Mouse (Mus musculus) forebrain, embryonic 10.5 days (tissue): ENCODE results near the gene Vangl1. TPM values are rescaled to one million over a fixed set of nuclear protein-coding genes. Genes with fewer than 3 reads are reported as not detected.

Experiments used
- DNase-seq: peaks from one replicate; pipeline ENCODE4 v3.0.0-alpha.2; 2017; ENCODE audit warnings: low spot score; ENCODE audit errors: extremely low spot score
- H3K27ac ChIP-seq: fragments of 300-500 bp; sonication (generic); 2 replicates; pipeline ENCODE4 v1.5.1; 2016; ENCODE audit warnings: mild to moderate bottlenecking
- H3K27me3 ChIP-seq: fragments of 300-500 bp; sonication (generic); 2 replicates; pipeline ENCODE4 v1.6.1; 2016; ENCODE audit warnings: mild to moderate bottlenecking; ENCODE audit not compliant: poor library complexity, severe bottlenecking
- H3K36me3 ChIP-seq: fragments of 300-500 bp; sonication (generic); replicated peaks from 2 replicates; pipeline ENCODE4 v1.6.1; 2016; ENCODE audit warnings: mild to moderate bottlenecking, moderate library complexity
- H3K4me1 ChIP-seq: fragments of 300-500 bp; sonication (generic); 2 replicates; pipeline ENCODE4 v1.6.1; 2016
- H3K4me3 ChIP-seq: fragments of 300-500 bp; sonication (generic); 2 replicates; pipeline ENCODE4 v1.5.1; 2016; ENCODE audit warnings: mild to moderate bottlenecking, moderate library complexity
- H3K9me3 ChIP-seq: fragments of 300-500 bp; sonication (generic); 2 replicates; pipeline ENCODE4 v1.6.1; 2016; ENCODE audit warnings: mild to moderate bottlenecking, moderate library complexity
- WGBS: fragments of 180-500 bp; shearing (Covaris S2); methylation state at CpG from one replicate; pipeline ENCODE4 v1.1.7; 2016; 5-methylcytosine and 5-hydroxymethylcytosine counted together
- polyA plus RNA-seq: library from polyadenylated mRNA; unstranded; fragments of >200 nt; fragmentation: Nextera tagmentation; extraction: Ambion mirVana; gene quantifications from 2 replicates; pipeline ENCODE4 v1.2.1, GENCODE M21; 2016

Vangl1 gene
- 9.5 and 11.0 TPM in 2 replicates for polyA plus RNA-seq

- H3K4me3 ChIP-seq, result peak within 1 kb of the TSS; percentile 77
- H3K4me1 ChIP-seq, result peaks cover 59% of the 10 kb centered on the region
- peak within 1 kb of the TSS; percentile 88 for H3K27ac ChIP-seq
- peaks cover 84% of the 10 kb centered on the region for H3K27me3 ChIP-seq
- H3K36me3 ChIP-seq, result no peaks in the 10 kb centered on the region
- under 1% methylated on average over 73 of the region's 95 CpGs for WGBS
- 0 out of 2 replicates have a peak, but pooled peaks cover 4% of the 10 kb centered on the region for H3K9me3 ChIP-seq
- peak; percentile 65 for DNase-seq
Measured at GRCm38 (mm10) chr3:102203781-102204721, at the start of gene Vangl1. Gene Vangl1, minus strand, starts transcription at chr3:102204693.

- Histone ChIP-seq H3K4me3 (no peak overlapping the region), H3K27ac (no peak overlapping the region), H3K9me3 (no peaks in the 10 kb centered on the region), H3K4me1 (peaks cover 9% of the 10 kb centered on the region), H3K27me3 (0 out of 2 replicates have a peak, but pooled peaks cover 6% of the 10 kb centered on the region), H3K36me3 (no peaks in the 10 kb centered on the region)
- WGBS, result 71% methylated on average over 4 of the region's 4 CpGs
- DNase-seq, result no peak
Measured at GRCm38 (mm10) chr3:102253554-102253953, 49.1 kb upstream of the Vangl1 start.

GRCm38 (mm10) chr3:102252927-102253326, 48.4 kb upstream of the Vangl1 start:
- no peak overlapping the region for H3K4me3 ChIP-seq
- no peaks in the 10 kb centered on the region for H3K36me3 ChIP-seq
- DNase-seq, result no peak
- no peaks in the 10 kb centered on the region for H3K9me3 ChIP-seq
- no peak overlapping the region for H3K27ac ChIP-seq
- 90% methylated on average over 3 of the region's 3 CpGs for WGBS
- 0 out of 2 replicates have a peak, but pooled peaks cover 6% of the 10 kb centered on the region for H3K27me3 ChIP-seq
- peaks cover 9% of the 10 kb centered on the region for H3K4me1 ChIP-seq

GRCm38 (mm10) chr3:102250873-102251272, 46.4 kb upstream of the Vangl1 start:
- H3K4me1 ChIP-seq, result peaks cover 9% of the 10 kb centered on the region
- WGBS, result 92% methylated on average over 3 of the region's 3 CpGs
- DNase-seq, result no peak

GRCm38 (mm10) chr3:102249401-102249991, 45.0 kb upstream of the Vangl1 start:
- H3K27me3 ChIP-seq, result 0 out of 2 replicates have a peak, but pooled peaks cover 6% of the 10 kb centered on the region
- WGBS, result 62% methylated on average over 9 of the region's 9 CpGs
- no peaks in the 10 kb centered on the region for H3K9me3 ChIP-seq
- H3K4me3 ChIP-seq, result no peak overlapping the region
- no peak overlapping the region for H3K27ac ChIP-seq
- H3K36me3 ChIP-seq, result no peaks in the 10 kb centered on the region
- peaks cover 9% of the 10 kb centered on the region for H3K4me1 ChIP-seq
- peak; percentile 35 for DNase-seq

More at GRCm38 (mm10) chr3:102250873-102251272, 46.4 kb upstream of the Vangl1 start:
- Histone ChIP-seq H3K36me3 (no peaks in the 10 kb centered on the region), H3K27ac (no peak overlapping the region), H3K9me3 (no peaks in the 10 kb centered on the region), H3K4me3 (no peak overlapping the region), H3K27me3 (0 out of 2 replicates have a peak, but pooled peaks cover 6% of the 10 kb centered on the region)

GRCm38 (mm10) chr3:102244601-102245000, 40.1 kb upstream of the Vangl1 start:
- no peaks in the 10 kb centered on the region for H3K36me3 ChIP-seq
- 0 out of 2 replicates have a peak, but pooled peaks cover under 1% of the 10 kb centered on the region for H3K27me3 ChIP-seq
- WGBS, result 84% methylated on average over 3 of the region's 3 CpGs
- H3K4me1 ChIP-seq, result no peaks in the 10 kb centered on the region
- no peak for DNase-seq
- no peak overlapping the region for H3K4me3 ChIP-seq
- no peaks in the 10 kb centered on the region for H3K9me3 ChIP-seq
- no peak overlapping the region for H3K27ac ChIP-seq

- DNase-seq, result no peak
- H3K27ac ChIP-seq, result no peak overlapping the region
- no peaks in the 10 kb centered on the region for H3K36me3 ChIP-seq
- H3K4me1 ChIP-seq, result no peaks in the 10 kb centered on the region
- 65% methylated on average over 5 of the region's 5 CpGs for WGBS
- H3K9me3 ChIP-seq, result peaks cover 12% of the 10 kb centered on the region
- no peaks in the 10 kb centered on the region for H3K27me3 ChIP-seq
- no peak overlapping the region for H3K4me3 ChIP-seq
Measured at GRCm38 (mm10) chr3:102242854-102243253, 38.4 kb upstream of the Vangl1 start.

- WGBS, result 92% methylated on average over 9 of the region's 9 CpGs
- H3K36me3 ChIP-seq, result no peaks in the 10 kb centered on the region
- no peaks in the 10 kb centered on the region for H3K27me3 ChIP-seq
- H3K9me3 ChIP-seq, result peaks cover 17% of the 10 kb centered on the region
- H3K27ac ChIP-seq, result no peak overlapping the region
- no peak overlapping the region for H3K4me3 ChIP-seq
- H3K4me1 ChIP-seq, result no peaks in the 10 kb centered on the region
- DNase-seq, result no peak
Measured at GRCm38 (mm10) chr3:102231418-102232134, 27.1 kb upstream of the Vangl1 start.

- no peaks in the 10 kb centered on the region for H3K36me3 ChIP-seq
- 0 out of 2 replicates have a peak, but pooled peaks cover 2% of the 10 kb centered on the region for H3K9me3 ChIP-seq
- H3K4me1 ChIP-seq, result peaks cover 9% of the 10 kb centered on the region; the same call in 1 of the 2 replicates
- 81% methylated on average over 8 of the region's 8 CpGs for WGBS
- DNase-seq, result no peak
- peaks cover 6% of the 10 kb centered on the region; the same call in 1 of the 2 replicates for H3K27me3 ChIP-seq
- no peak overlapping the region for H3K27ac ChIP-seq
- no peak overlapping the region for H3K4me3 ChIP-seq
Measured at GRCm38 (mm10) chr3:102222756-102223155, 18.3 kb upstream of the Vangl1 start.

- Histone ChIP-seq H3K27ac (no peak overlapping the region), H3K36me3 (no peaks in the 10 kb centered on the region), H3K4me1 (peaks cover 11% of the 10 kb centered on the region), H3K9me3 (no peaks in the 10 kb centered on the region), H3K27me3 (peaks cover 6% of the 10 kb centered on the region; the same call in 1 of the 2 replicates), H3K4me3 (no peak overlapping the region)
- DNase-seq, result no peak
- WGBS, result 78% methylated on average over 2 of the region's 2 CpGs
Measured at GRCm38 (mm10) chr3:102218301-102218700, 13.8 kb upstream of the Vangl1 start.

GRCm38 (mm10) chr3:102214736-102215135, 10.2 kb upstream of the Vangl1 start:
- no peak for DNase-seq
- WGBS, result 93% methylated on average over 4 of the region's 4 CpGs
- Histone ChIP-seq H3K4me1 (peaks cover 7% of the 10 kb centered on the region), H3K27me3 (no peaks in the 10 kb centered on the region), H3K4me3 (no peak overlapping the region), H3K9me3 (no peaks in the 10 kb centered on the region), H3K27ac (no peak overlapping the region), H3K36me3 (no peaks in the 10 kb centered on the region)

GRCm38 (mm10) chr3:102214299-102214698, 9.8 kb upstream of the Vangl1 start:
- DNase-seq, result no peak
- H3K4me1 ChIP-seq, result peaks cover 7% of the 10 kb centered on the region
- H3K27me3 ChIP-seq, result no peaks in the 10 kb centered on the region
- 63% methylated on average over 4 of the region's 4 CpGs for WGBS
- H3K9me3 ChIP-seq, result no peaks in the 10 kb centered on the region
- H3K4me3 ChIP-seq, result no peak overlapping the region
- H3K36me3 ChIP-seq, result no peaks in the 10 kb centered on the region
- no peak overlapping the region for H3K27ac ChIP-seq
